Mouse (Mus musculus): Measurements from ENCODE around the gene Pitpnb.

Gene Pitpnb

GRCm38 (mm10) chr5:111399271-111399670 lies 68.7 kb downstream of the Pitpnb start:
- DNase-seq = no peak

GRCm38 (mm10) chr5:111401879-111402650 lies 71.5 kb downstream of the Pitpnb start:
- DNase-seq = no peak

- no peak for DNase-seq
Observed at GRCm38 (mm10) chr5:111402651-111402996, 72.1 kb downstream of the Pitpnb start.

GRCm38 (mm10) chr5:111404721-111405120 lies 74.2 kb downstream of the Pitpnb start:
- DNase-seq = no peak

GRCm38 (mm10) chr5:111408470-111409105 lies 78.0 kb downstream of the Pitpnb start:
- peak; percentile 64 for DNase-seq

- DNase-seq = peak; percentile 63
Observed at GRCm38 (mm10) chr5:111409412-111410044, 79.0 kb downstream of the Pitpnb start.

- no peak for DNase-seq
Observed at GRCm38 (mm10) chr5:111410665-111411064, 80.1 kb downstream of the Pitpnb start.

- peak; percentile 92 for DNase-seq
Observed at GRCm38 (mm10) chr5:111414192-111414591, 83.6 kb downstream of the Pitpnb start.

GRCm38 (mm10) chr5:111414770-111415249 lies 84.2 kb downstream of the Pitpnb start:
- DNase-seq = no peak

- peak; percentile 57 for DNase-seq
Observed at GRCm38 (mm10) chr5:111415575-111415974, 85.0 kb downstream of the Pitpnb start.

GRCm38 (mm10) chr5:111416048-111416447 lies 85.5 kb downstream of the Pitpnb start:
- peak; percentile 79 for DNase-seq

GRCm38 (mm10) chr5:111416591-111417374 lies 86.2 kb downstream of the Pitpnb start, which contains the start of gene Mn1:
TSS of gene Mn1 (plus strand) at chr5:111417362.
- peak; percentile 98 for DNase-seq

- DNase-seq = peak; percentile 66
Observed at GRCm38 (mm10) chr5:111417378-111418131, 87.0 kb downstream of the Pitpnb start.

- peak; percentile 64 for DNase-seq
Observed at GRCm38 (mm10) chr5:111418202-111419120, 87.9 kb downstream of the Pitpnb start.

GRCm38 (mm10) chr5:111419121-111419881 lies 88.7 kb downstream of the Pitpnb start:
- DNase-seq = peak; percentile 66

GRCm38 (mm10) chr5:111420011-111420691 lies 89.6 kb downstream of the Pitpnb start:
- peak; percentile 61 for DNase-seq

GRCm38 (mm10) chr5:111420896-111421295 lies 90.3 kb downstream of the Pitpnb start:
- DNase-seq = peak; percentile 46

- DNase-seq = no peak
Observed at GRCm38 (mm10) chr5:111421424-111421823, 90.9 kb downstream of the Pitpnb start.

- no peak for DNase-seq
Observed at GRCm38 (mm10) chr5:111422058-111422800, 91.7 kb downstream of the Pitpnb start.
